In the genomic region with DNA sequence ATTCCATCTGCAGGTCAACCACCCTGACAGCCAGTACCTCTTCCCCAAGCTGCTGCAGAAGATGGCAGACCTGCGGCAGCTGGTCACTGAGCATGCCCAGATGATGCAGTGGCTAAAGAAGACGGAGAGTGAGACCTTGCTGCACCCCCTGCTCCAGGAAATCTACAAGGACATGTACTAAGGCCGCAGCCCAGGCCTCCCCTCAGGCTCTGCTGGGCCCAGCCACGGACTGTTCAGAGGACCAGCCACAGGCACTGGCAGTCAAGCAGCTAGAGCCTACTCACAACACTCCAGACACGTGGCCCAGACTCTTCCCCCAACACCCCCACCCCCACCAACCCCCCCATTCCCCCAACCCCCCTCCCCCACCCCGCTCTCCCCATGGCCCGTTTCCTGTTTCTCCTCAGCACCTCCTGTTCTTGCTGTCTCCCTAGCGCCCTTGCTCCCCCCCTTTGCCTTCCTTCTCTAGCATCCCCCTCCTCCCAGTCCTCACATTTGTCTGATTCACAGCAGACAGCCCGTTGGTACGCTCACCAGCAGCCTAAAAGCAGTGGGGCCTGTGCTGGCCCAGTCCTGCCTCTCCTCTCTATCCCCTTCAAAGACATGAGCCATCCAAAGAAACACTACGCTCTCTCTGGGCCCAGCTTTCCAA, we compare ENCODE assay signal across 12 mouse cellular contexts. TPM values are rescaled to one million over a fixed set of nuclear protein-coding genes. Genes with fewer than 3 reads are reported as not detected.
DNase-seq lines count a peak whose midpoint lies in the region; ATAC-seq and TF ChIP-seq lines count a peak whose summit lies in the region.
"Had no signal": no experiment of that assay in that cellular context is flagged by ENCODE, and none has a peak within 500 bp of the region (broad histone marks: within the 10 kb centered on the region; RNA-seq: fewer than 3 reads in every experiment).

No protein-coding gene starts in this region.

- no peaks in the 10 kb centered on the region for H3K9me3 ChIP-seq in hindbrain, embryonic 10.5 days
- no peaks in the 10 kb centered on the region for H3K9me3 ChIP-seq in hindbrain, embryonic 14.5 days (ENCODE audit: control insufficient read depth, low read length)
- no peaks in the 10 kb centered on the region for H3K9me3 ChIP-seq in midbrain, embryonic 12.5 days
- no peaks in the 10 kb centered on the region for H3K9me3 ChIP-seq in midbrain, embryonic 14.5 days (ENCODE audit: control insufficient read depth, low read length)
- H3K9me3 ChIP-seq in hindbrain, postnatal 0 days (ENCODE audit: low read length) = no peaks in the 10 kb centered on the region
- no peaks in the 10 kb centered on the region for H3K9me3 ChIP-seq in stomach, postnatal 0 days (ENCODE audit: control insufficient read depth, low read length)
- H3K9me3 ChIP-seq: forebrain, embryonic 13.5 days; hindbrain, embryonic 15.5 days had no signal

- H3K27me3 ChIP-seq in hindbrain, embryonic 10.5 days (ENCODE audit: insufficient read depth, poor library complexity, severe bottlenecking) = no peaks in the 10 kb centered on the region
- no peaks in the 10 kb centered on the region for H3K27me3 ChIP-seq in hindbrain, embryonic 14.5 days (ENCODE audit: control insufficient read depth, insufficient read depth, low read length)
- H3K27me3 ChIP-seq in midbrain, embryonic 12.5 days = 0 out of 2 replicates have a peak, but pooled peaks cover 4% of the 10 kb centered on the region
- H3K27me3 ChIP-seq in midbrain, embryonic 14.5 days (ENCODE audit: control insufficient read depth, insufficient read depth, low read length) = no peaks in the 10 kb centered on the region
- H3K27me3 ChIP-seq in hindbrain, postnatal 0 days (ENCODE audit: insufficient read depth, low read length) = no peaks in the 10 kb centered on the region
- no peaks in the 10 kb centered on the region for H3K27me3 ChIP-seq in stomach, postnatal 0 days (ENCODE audit: control insufficient read depth, insufficient read depth, low read length)
- H3K27me3 ChIP-seq: forebrain, embryonic 13.5 days; hindbrain, embryonic 15.5 days had no signal

- peak overlapping the region; percentile 11; the same call in 1 of the 2 replicates for H3K4me3 ChIP-seq in hindbrain, embryonic 10.5 days
- no peak overlapping the region for H3K4me3 ChIP-seq in hindbrain, embryonic 14.5 days (replicated peaks; ENCODE audit: low read length)
- no peak overlapping the region for H3K4me3 ChIP-seq in midbrain, embryonic 12.5 days
- no peak overlapping the region for H3K4me3 ChIP-seq in midbrain, embryonic 14.5 days (replicated peaks; ENCODE audit: low read depth, low read length)
- no peak overlapping the region for H3K4me3 ChIP-seq in hindbrain, postnatal 0 days (ENCODE audit: low read length)
- H3K4me3 ChIP-seq in stomach, postnatal 0 days (ENCODE audit: low read depth, low read length) = no peak overlapping the region
- H3K4me3 ChIP-seq: forebrain, embryonic 13.5 days; hindbrain, embryonic 15.5 days had no signal

- 36% methylated on average over 11 of the region's 11 CpGs for WGBS in hindbrain, embryonic 10.5 days
- 39% methylated on average over 10 of the region's 11 CpGs for WGBS in hindbrain, embryonic 14.5 days
- WGBS in midbrain, embryonic 12.5 days = 56% methylated on average over 11 of the region's 11 CpGs
- WGBS in midbrain, embryonic 14.5 days = 41% methylated on average over 11 of the region's 11 CpGs
- 38% methylated on average over 10 of the region's 11 CpGs for WGBS in hindbrain, postnatal 0 days
- 43% methylated on average over 10 of the region's 11 CpGs for WGBS in stomach, postnatal 0 days

- no peak for TF ChIP-seq EP300 in stomach, postnatal 0 days (optimal IDR thresholded peaks at IDR 0.05)

- H3K27ac ChIP-seq in hindbrain, embryonic 10.5 days = peak overlapping the region; percentile 87
- H3K27ac ChIP-seq in hindbrain, embryonic 14.5 days = no peak overlapping the region
- H3K27ac ChIP-seq in midbrain, embryonic 12.5 days (replicated peaks) = no peak overlapping the region
- H3K27ac ChIP-seq in midbrain, embryonic 14.5 days (replicated peaks; ENCODE audit: low read depth, low read length) = no peak overlapping the region
- 0 out of 2 replicates have a peak overlapping the region, but pooled peaks have one; percentile 4 for H3K27ac ChIP-seq in hindbrain, postnatal 0 days
- H3K27ac ChIP-seq in stomach, postnatal 0 days (replicated peaks) = no peak overlapping the region
- H3K27ac ChIP-seq: forebrain, embryonic 13.5 days; hindbrain, embryonic 15.5 days had no signal

- H3K36me3 ChIP-seq in hindbrain, embryonic 10.5 days = peaks cover 30% of the 10 kb centered on the region
- no peaks in the 10 kb centered on the region for H3K36me3 ChIP-seq in hindbrain, embryonic 14.5 days (replicated peaks; ENCODE audit: control insufficient read depth, insufficient read depth)
- H3K36me3 ChIP-seq in midbrain, embryonic 12.5 days = 0 out of 2 replicates have a peak, but pooled peaks cover 9% of the 10 kb centered on the region
- H3K36me3 ChIP-seq in midbrain, embryonic 14.5 days (ENCODE audit: control insufficient read depth, insufficient read depth, low read length) = 0 out of 2 replicates have a peak, but pooled peaks cover 5% of the 10 kb centered on the region
- H3K36me3 ChIP-seq in hindbrain, postnatal 0 days (ENCODE audit: insufficient read depth, low read length) = no peaks in the 10 kb centered on the region; the same call in 1 of the 2 replicates
- H3K36me3 ChIP-seq in stomach, postnatal 0 days (ENCODE audit: control insufficient read depth, insufficient read depth, low read length) = peaks cover 11% of the 10 kb centered on the region
- H3K36me3 ChIP-seq: hindbrain, embryonic 15.5 days had no signal

- H3K4me2 ChIP-seq in hindbrain, embryonic 14.5 days (replicated peaks) = no peak overlapping the region
- H3K4me2 ChIP-seq in midbrain, embryonic 12.5 days (replicated peaks) = no peak overlapping the region
- H3K4me2 ChIP-seq in midbrain, embryonic 14.5 days (ENCODE audit: low read length) = no peak overlapping the region
- no peak overlapping the region for H3K4me2 ChIP-seq in hindbrain, postnatal 0 days (ENCODE audit: low read depth, low read length)
- no peak overlapping the region for H3K4me2 ChIP-seq in stomach, postnatal 0 days (replicated peaks; ENCODE audit: low read depth)
- H3K4me2 ChIP-seq: forebrain, embryonic 13.5 days; hindbrain, embryonic 15.5 days; liver, embryonic 11.5 days had no signal

- DNase-seq in hindbrain, embryonic 10.5 days (ENCODE audit: low spot score) = no peak
- DNase-seq in hindbrain, embryonic 14.5 days (ENCODE audit: low spot score) = no peak
- no peak for DNase-seq in midbrain, embryonic 14.5 days
- DNase-seq in hindbrain, postnatal 0 days (ENCODE audit: low spot score) = no peak
- no peak for DNase-seq in stomach, postnatal 0 days (ENCODE audit: low spot score)
- no peak for DNase-seq in urinary bladder, postnatal 36 days (ENCODE audit: low spot score in 2 of 2)
- DNase-seq in gastrocnemius, postnatal 4 days (ENCODE audit: low spot score in 2 of 2) = no peak
- DNase-seq: gastrocnemius, postnatal 25 days had no signal

- peaks cover 51% of the 10 kb centered on the region for H3K4me1 ChIP-seq in hindbrain, embryonic 10.5 days (replicated peaks)
- 0 out of 2 replicates have a peak, but pooled peaks cover 12% of the 10 kb centered on the region for H3K4me1 ChIP-seq in hindbrain, embryonic 14.5 days (replicated peaks; ENCODE audit: control insufficient read depth, insufficient read depth, low read length)
- peaks cover 11% of the 10 kb centered on the region; the same call in 1 of the 2 replicates for H3K4me1 ChIP-seq in midbrain, embryonic 12.5 days
- 0 out of 2 replicates have a peak, but pooled peaks cover 3% of the 10 kb centered on the region for H3K4me1 ChIP-seq in midbrain, embryonic 14.5 days (ENCODE audit: control insufficient read depth, insufficient read depth, low read length)
- H3K4me1 ChIP-seq in hindbrain, postnatal 0 days (ENCODE audit: insufficient read depth, low read length) = 0 out of 2 replicates have a peak, but pooled peaks cover 4% of the 10 kb centered on the region
- no peaks in the 10 kb centered on the region for H3K4me1 ChIP-seq in stomach, postnatal 0 days (replicated peaks; ENCODE audit: control insufficient read depth, insufficient read depth)

- no peak for ATAC-seq in hindbrain, embryonic 14.5 days (ENCODE audit: low FRiP score)
- no peak for ATAC-seq in midbrain, embryonic 12.5 days (ENCODE audit: low FRiP score, low read depth)
- ATAC-seq in midbrain, embryonic 14.5 days (ENCODE audit: low FRiP score, low TSS enrichment) = no peak
- ATAC-seq in hindbrain, postnatal 0 days = no peak; the same call in 1 of the 2 replicates
- peak; percentile 38; the same call in 1 of the 2 replicates for ATAC-seq in stomach, postnatal 0 days (ENCODE audit: low FRiP score, low TSS enrichment)
- ATAC-seq: forebrain, embryonic 13.5 days had no signal

- H3K9ac ChIP-seq in hindbrain, embryonic 14.5 days = no peak overlapping the region
- H3K9ac ChIP-seq in midbrain, embryonic 12.5 days (replicated peaks) = peak overlapping the region; percentile 24; the same call in 1 of the 2 replicates
- no peak overlapping the region for H3K9ac ChIP-seq in midbrain, embryonic 14.5 days (replicated peaks; ENCODE audit: low read length)
- no peak overlapping the region for H3K9ac ChIP-seq in hindbrain, postnatal 0 days (replicated peaks; ENCODE audit: low read length)
- peak overlapping the region; percentile 23; the same call in 1 of the 2 replicates for H3K9ac ChIP-seq in stomach, postnatal 0 days (ENCODE audit: low read length)
- H3K9ac ChIP-seq: forebrain, embryonic 13.5 days; hindbrain, embryonic 15.5 days had no signal

- no peak for TF ChIP-seq CTCF in hindbrain, postnatal 0 days (IDR thresholded peaks at IDR 0.05; ENCODE audit: low read depth)
- TF ChIP-seq CTCF in stomach, postnatal 0 days (IDR thresholded peaks at IDR 0.05; ENCODE audit: low read depth) = no peak

RNA-seq across cellular contexts. Expression of gene Fance, which starts 13.5 kb away (rescaled TPM):
- polyA plus RNA-seq in hindbrain, embryonic 10.5 days (2016; fragmentation: Nextera tagmentation; extraction: Ambion mirVana) = 32.6 and 32.9 TPM in 2 replicates
- 22.0 and 22.6 TPM in 2 replicates for polyA plus RNA-seq in hindbrain, embryonic 14.5 days (2014; fragmentation: Nextera tagmentation; extraction: Ambion mirVana)
- polyA plus RNA-seq in midbrain, embryonic 12.5 days (2016; fragmentation: Nextera tagmentation; extraction: Ambion mirVana) = 28.5 and 30.5 TPM in 2 replicates
- 19.5 and 24.3 TPM in 2 replicates for polyA plus RNA-seq in midbrain, embryonic 14.5 days (2014; fragmentation: Nextera tagmentation; extraction: Ambion mirVana)
- 38.7 and 46.5 TPM in 2 replicates for total RNA-seq in hindbrain, postnatal 0 days (2014; rRNA removed)
- 23.6 and 27.2 TPM in 2 replicates for polyA plus RNA-seq in hindbrain, postnatal 0 days (2015; fragmentation: Nextera tagmentation; extraction: Ambion mirVana)
- 19.2 and 20.4 TPM in 2 replicates for polyA plus RNA-seq in stomach, postnatal 0 days (2015; fragmentation: Nextera tagmentation; extraction: Ambion mirVana)
- total RNA-seq in gastrocnemius, postnatal 4 days (2021) = 10 to 100 TPM; 24.9 to 25.4 TPM

RNA-seq across cellular contexts. Expression of gene Rpl10a, which starts 28.5 kb away (rescaled TPM):
- 439 and 483 TPM in 2 replicates for polyA plus RNA-seq in hindbrain, embryonic 10.5 days (2016; fragmentation: Nextera tagmentation; extraction: Ambion mirVana)
- polyA plus RNA-seq in hindbrain, embryonic 14.5 days (2014; fragmentation: Nextera tagmentation; extraction: Ambion mirVana) = 370 and 441 TPM in 2 replicates
- polyA plus RNA-seq in midbrain, embryonic 12.5 days (2016; fragmentation: Nextera tagmentation; extraction: Ambion mirVana) = 329 and 373 TPM in 2 replicates
- polyA plus RNA-seq in midbrain, embryonic 14.5 days (2014; fragmentation: Nextera tagmentation; extraction: Ambion mirVana) = 401 and 423 TPM in 2 replicates
- total RNA-seq in hindbrain, postnatal 0 days (2014; rRNA removed) = 699 and 1,071 TPM in 2 replicates
- 337 and 355 TPM in 2 replicates for polyA plus RNA-seq in hindbrain, postnatal 0 days (2015; fragmentation: Nextera tagmentation; extraction: Ambion mirVana)
- polyA plus RNA-seq in stomach, postnatal 0 days (2015; fragmentation: Nextera tagmentation; extraction: Ambion mirVana) = 491 and 514 TPM in 2 replicates
- 100 to 1,000 TPM; 919 to 955 TPM for total RNA-seq in gastrocnemius, postnatal 4 days (2021)

RNA-seq across cellular contexts. Expression of gene Tead3, which starts 50.8 kb away (rescaled TPM):
- 5.5 and 6.1 TPM in 2 replicates for polyA plus RNA-seq in hindbrain, embryonic 10.5 days (2016; fragmentation: Nextera tagmentation; extraction: Ambion mirVana)
- polyA plus RNA-seq in hindbrain, embryonic 14.5 days (2014; fragmentation: Nextera tagmentation; extraction: Ambion mirVana) = 1.3 and 1.4 TPM in 2 replicates
- polyA plus RNA-seq in midbrain, embryonic 12.5 days (2016; fragmentation: Nextera tagmentation; extraction: Ambion mirVana) = 5.2 and 5.7 TPM in 2 replicates
- 0.78 and 1.7 TPM in 2 replicates for polyA plus RNA-seq in midbrain, embryonic 14.5 days (2014; fragmentation: Nextera tagmentation; extraction: Ambion mirVana)
- total RNA-seq in hindbrain, postnatal 0 days (2014; rRNA removed) = 6.5 and 9.4 TPM in 2 replicates
- 1.3 and 1.7 TPM in 2 replicates for polyA plus RNA-seq in hindbrain, postnatal 0 days (2015; fragmentation: Nextera tagmentation; extraction: Ambion mirVana)
- polyA plus RNA-seq in stomach, postnatal 0 days (2015; fragmentation: Nextera tagmentation; extraction: Ambion mirVana) = 8.7 and 9.2 TPM in 2 replicates
- total RNA-seq in gastrocnemius, postnatal 4 days (2021) = 10 to 100 TPM; 24.3 to 24.6 TPM

Comparison
In these comparisons a context has a peak if more than half of its experiments do, and no peak if none do; other contexts are left out.
1. H3K27ac ChIP-seq: peak in hindbrain, embryonic 10.5 days (single experiment) and hindbrain, postnatal 0 days (single experiment); none in hindbrain, embryonic 14.5 days (single experiment), midbrain, embryonic 12.5 days (single experiment), midbrain, embryonic 14.5 days (single experiment) and stomach, postnatal 0 days (single experiment).
2. H3K9ac ChIP-seq: peak in midbrain, embryonic 12.5 days (single experiment) and stomach, postnatal 0 days (single experiment); none in hindbrain, embryonic 14.5 days (single experiment), midbrain, embryonic 14.5 days (single experiment) and hindbrain, postnatal 0 days (single experiment).